In the genomic region with DNA sequence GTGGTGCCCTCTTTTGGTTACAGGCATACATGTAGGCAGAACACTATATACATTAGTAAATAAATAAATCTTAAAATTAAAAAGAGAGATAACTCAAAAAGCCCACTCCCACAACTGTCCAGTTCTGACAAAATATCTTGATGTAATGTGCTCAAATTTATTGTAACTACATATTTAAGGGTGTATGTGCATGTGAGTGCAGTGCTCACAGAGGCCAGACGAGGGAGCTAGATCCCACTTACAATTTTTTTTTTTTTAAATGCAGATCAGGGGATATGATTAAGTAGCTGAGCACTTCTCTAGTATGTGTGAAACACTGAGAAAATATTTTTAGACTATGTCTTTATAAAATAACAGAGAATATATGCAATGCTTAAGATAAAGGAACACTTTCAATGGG, we compare ENCODE assay signal across 23 mouse cellular contexts.
DNase-seq lines count a peak whose midpoint lies in the region; ATAC-seq and TF ChIP-seq lines count a peak whose summit lies in the region.
"Had no signal": no experiment of that assay in that cellular context is flagged by ENCODE, and none has a peak within 500 bp of the region (broad histone marks: within the 10 kb centered on the region; RNA-seq: fewer than 3 reads in every experiment).

No protein-coding gene starts in this region.

- CTCF ChIA-PET in Patski (lab: Charles Lee): no interaction called here

- in situ Hi-C loops in Patski (cut with MboI; ENCODE audit: low pct_unique_long_range_greater_than_20kb): no loop called here

- WGBS in hindbrain, postnatal 0 days: 89% methylated on average over 1 of the region's 1 CpGs
- 83% methylated on average over 1 of the region's 1 CpGs for WGBS in hindbrain, embryonic 11.5 days
- WGBS in midbrain, postnatal 0 days: 98% methylated on average over 1 of the region's 1 CpGs
- WGBS in midbrain, embryonic 14.5 days: 96% methylated on average over 1 of the region's 1 CpGs

- H3K4me2 ChIP-seq in hindbrain, postnatal 0 days (ENCODE audit: low read depth, low read length): no peak overlapping the region
- H3K4me2 ChIP-seq in hindbrain, embryonic 11.5 days (replicated peaks; ENCODE audit: low read depth, low read length): no peak overlapping the region
- H3K4me2 ChIP-seq in midbrain, postnatal 0 days (ENCODE audit: low read depth, low read length, poor library complexity, severe bottlenecking): no peak overlapping the region
- H3K4me2 ChIP-seq in midbrain, embryonic 14.5 days (ENCODE audit: low read length): no peak overlapping the region
- H3K4me2 ChIP-seq: forebrain, embryonic 13.5 days; hindbrain, embryonic 14.5 days had no signal

- no peak for DNase-seq in hindbrain, postnatal 0 days (ENCODE audit: low spot score)
- no peak for DNase-seq in hindbrain, embryonic 11.5 days (ENCODE audit: low spot score)
- no peak for DNase-seq in midbrain, postnatal 0 days (ENCODE audit: low spot score)
- no peak for DNase-seq in midbrain, embryonic 14.5 days
- DNase-seq in Patski (ENCODE audit: low read depth, low spot score): no peak
- DNase-seq in kidney, adult 9 months: no peak
- no peak for DNase-seq in thymus, adult 18-20 months
- DNase-seq: adrenal gland, adult 2 months; adrenal gland, postnatal 14 days; cerebellum, adult 11-12 months; cerebellum, adult 9-10 months; cerebellum, postnatal 14 days; gastrocnemius, postnatal 25 days; heart, adult 18-20 months; heart, postnatal 36 days had no signal

- H3K9ac ChIP-seq in hindbrain, postnatal 0 days (replicated peaks; ENCODE audit: low read length): no peak overlapping the region
- H3K9ac ChIP-seq in hindbrain, embryonic 11.5 days (ENCODE audit: low read depth, low read length): no peak overlapping the region
- H3K9ac ChIP-seq in midbrain, postnatal 0 days (replicated peaks; ENCODE audit: low read length, poor library complexity, severe bottlenecking): no peak overlapping the region
- no peak overlapping the region for H3K9ac ChIP-seq in midbrain, embryonic 14.5 days (replicated peaks; ENCODE audit: low read length)
- H3K9ac ChIP-seq: forebrain, embryonic 13.5 days; hindbrain, embryonic 14.5 days had no signal

- H3K36me3 ChIP-seq in hindbrain, postnatal 0 days (ENCODE audit: insufficient read depth, low read length): no peaks in the 10 kb centered on the region
- no peaks in the 10 kb centered on the region for H3K36me3 ChIP-seq in hindbrain, embryonic 11.5 days (ENCODE audit: control insufficient read depth, insufficient read depth, low read length)
- H3K36me3 ChIP-seq in midbrain, postnatal 0 days (ENCODE audit: insufficient read depth, low read length): no peaks in the 10 kb centered on the region
- H3K36me3 ChIP-seq in midbrain, embryonic 14.5 days (ENCODE audit: control insufficient read depth, insufficient read depth, low read length): no peaks in the 10 kb centered on the region
- H3K36me3 ChIP-seq: forebrain, embryonic 10.5 days; heart, embryonic 10.5 days; hindbrain, embryonic 10.5 days had no signal

- no peak overlapping the region for H3K4me3 ChIP-seq in hindbrain, postnatal 0 days (ENCODE audit: low read length)
- H3K4me3 ChIP-seq in hindbrain, embryonic 11.5 days (ENCODE audit: low read depth, low read length): no peak overlapping the region
- no peak overlapping the region for H3K4me3 ChIP-seq in midbrain, postnatal 0 days (ENCODE audit: low read depth, low read length)
- H3K4me3 ChIP-seq in midbrain, embryonic 14.5 days (replicated peaks; ENCODE audit: low read depth, low read length): no peak overlapping the region
- H3K4me3 ChIP-seq: forebrain, embryonic 10.5 days; forebrain, embryonic 13.5 days; heart, embryonic 10.5 days; hindbrain, embryonic 10.5 days had no signal

- H3K27ac ChIP-seq in hindbrain, postnatal 0 days: no peak overlapping the region
- H3K27ac ChIP-seq in hindbrain, embryonic 11.5 days (ENCODE audit: low read depth, low read length): no peak overlapping the region
- no peak overlapping the region for H3K27ac ChIP-seq in midbrain, postnatal 0 days (ENCODE audit: low read depth, low read length)
- H3K27ac ChIP-seq in midbrain, embryonic 14.5 days (replicated peaks; ENCODE audit: low read depth, low read length): no peak overlapping the region
- H3K27ac ChIP-seq: forebrain, embryonic 10.5 days; forebrain, embryonic 13.5 days; heart, embryonic 10.5 days; hindbrain, embryonic 10.5 days; hindbrain, embryonic 14.5 days had no signal

- no peak for ATAC-seq in hindbrain, postnatal 0 days
- ATAC-seq in hindbrain, embryonic 11.5 days (ENCODE audit: low FRiP score): no peak
- ATAC-seq in midbrain, postnatal 0 days (ENCODE audit: low FRiP score): no peak
- ATAC-seq in midbrain, embryonic 14.5 days (ENCODE audit: low FRiP score, low TSS enrichment): no peak
- no peak for ATAC-seq in Patski
- ATAC-seq: CD4-positive, CD25-positive, alpha-beta regulatory T cell, adult 4 months; forebrain, embryonic 13.5 days; forebrain, embryonic 16.5 days; intestine, postnatal 0 days had no signal

- no peaks in the 10 kb centered on the region for H3K4me1 ChIP-seq in hindbrain, postnatal 0 days (ENCODE audit: insufficient read depth, low read length)
- no peaks in the 10 kb centered on the region for H3K4me1 ChIP-seq in hindbrain, embryonic 11.5 days (replicated peaks; ENCODE audit: control insufficient read depth, insufficient read depth, low read length)
- no peaks in the 10 kb centered on the region for H3K4me1 ChIP-seq in midbrain, postnatal 0 days (ENCODE audit: insufficient read depth, low read length)
- H3K4me1 ChIP-seq in midbrain, embryonic 14.5 days (ENCODE audit: control insufficient read depth, insufficient read depth, low read length): peaks cover 11% of the 10 kb centered on the region; the same call in 1 of the 2 replicates
- H3K4me1 ChIP-seq: heart, embryonic 10.5 days had no signal

- POLR2A ChIA-PET in Patski (lab: Charles Lee): no interaction called here

- peak; percentile 18; the same call in 1 of the 2 replicates for TF ChIP-seq CTCF in hindbrain, postnatal 0 days (IDR thresholded peaks at IDR 0.05; ENCODE audit: low read depth)
- TF ChIP-seq CTCF in midbrain, postnatal 0 days (IDR thresholded peaks at IDR 0.05): peak; percentile 36
- peak; percentile 56 for TF ChIP-seq CTCF in Patski (IDR thresholded peaks at IDR 0.05)

- no peaks in the 10 kb centered on the region for H3K9me3 ChIP-seq in hindbrain, postnatal 0 days (ENCODE audit: low read length)
- no peaks in the 10 kb centered on the region for H3K9me3 ChIP-seq in hindbrain, embryonic 11.5 days (ENCODE audit: control insufficient read depth, low read length)
- H3K9me3 ChIP-seq in midbrain, postnatal 0 days (ENCODE audit: low read length): no peaks in the 10 kb centered on the region
- 0 out of 2 replicates have a peak, but pooled peaks cover 5% of the 10 kb centered on the region for H3K9me3 ChIP-seq in midbrain, embryonic 14.5 days (ENCODE audit: control insufficient read depth, low read length)
- H3K9me3 ChIP-seq: forebrain, embryonic 13.5 days; heart, embryonic 10.5 days; hindbrain, embryonic 10.5 days had no signal

- no peaks in the 10 kb centered on the region for H3K27me3 ChIP-seq in hindbrain, postnatal 0 days (ENCODE audit: insufficient read depth, low read length)
- H3K27me3 ChIP-seq in hindbrain, embryonic 11.5 days (ENCODE audit: control insufficient read depth, insufficient read depth, low read length): no peaks in the 10 kb centered on the region
- no peaks in the 10 kb centered on the region for H3K27me3 ChIP-seq in midbrain, postnatal 0 days (ENCODE audit: insufficient read depth, low read length)
- H3K27me3 ChIP-seq in midbrain, embryonic 14.5 days (ENCODE audit: control insufficient read depth, insufficient read depth, low read length): no peaks in the 10 kb centered on the region
- no peaks in the 10 kb centered on the region for H3K27me3 ChIP-seq in Patski
- H3K27me3 ChIP-seq: forebrain, embryonic 13.5 days had no signal
